Mouse (Mus musculus) megakaryocyte, adult 5-6 weeks (primary cell): ENCODE measurements around the gene Jph2. TPM values are rescaled to one million over a fixed set of nuclear protein-coding genes. Genes with fewer than 3 reads are reported as not detected.
"Not testable (repeated sequence)": the region's sequence is repeated elsewhere in the genome, so short reads cannot be mapped to it uniquely, and the experiment has no call there.

Experiments
- ATAC-seq: 2 replicates; pipeline ENCODE4 v1.8.0; 2016; ENCODE audit warnings: mild to moderate bottlenecking, inconsistent platforms; ENCODE audit not compliant: poor library complexity, severe bottlenecking
- total RNA-seq, 2 experiments: library from RNA; stranded (forward) in 1 of 2; stranded (reverse) in 1 of 2; fragments of 153-499, 151-499 nt in 1 of 2; fragments of 221-1000, 200-1000 nt in 1 of 2; gene quantifications; 2 replicates each; pipeline versions ENCODE4 v1.2.3 to v1.2.4; 2015 to 2017

Jph2 gene
- total RNA-seq, 2 experiments from 2014 or later, result not detected

- ATAC-seq, result no peak
Measured at GRCm38 (mm10) chr2:163411840-163412239, 14.0 kb upstream of the Jph2 start.

GRCm38 (mm10) chr2:163411344-163411743 is 13.6 kb upstream of the Jph2 start:
- not testable (repeated sequence) for ATAC-seq

GRCm38 (mm10) chr2:163410211-163410610 is 12.4 kb upstream of the Jph2 start:
- ATAC-seq, result no peak

- ATAC-seq, result no peak
Measured at GRCm38 (mm10) chr2:163404037-163404815, 6.4 kb upstream of the Jph2 start.

- peak; percentile 98 for ATAC-seq
Measured at GRCm38 (mm10) chr2:163401221-163401620, 3.4 kb upstream of the Jph2 start.

- ATAC-seq, result no peak
Measured at GRCm38 (mm10) chr2:163399222-163399621, 1.4 kb upstream of the Jph2 start.

GRCm38 (mm10) chr2:163398770-163399169 is 977 bp upstream of the Jph2 start:
- ATAC-seq, result no peak

- no peak for ATAC-seq
Measured at GRCm38 (mm10) chr2:163397071-163397470, 722 bp downstream of the Jph2 start.

- ATAC-seq, result no peak
Measured at GRCm38 (mm10) chr2:163394977-163395376, 2.8 kb downstream of the Jph2 start.

GRCm38 (mm10) chr2:163393976-163394375 is 3.8 kb downstream of the Jph2 start:
- no peak for ATAC-seq

- no peak for ATAC-seq
Measured at GRCm38 (mm10) chr2:163393241-163393640, 4.6 kb downstream of the Jph2 start.

- no peak for ATAC-seq
Measured at GRCm38 (mm10) chr2:163392436-163392835, 5.4 kb downstream of the Jph2 start.

- ATAC-seq, result no peak
Measured at GRCm38 (mm10) chr2:163386423-163387190, 11.2 kb downstream of the Jph2 start.

GRCm38 (mm10) chr2:163385126-163385525 is 12.7 kb downstream of the Jph2 start:
- no peak for ATAC-seq

GRCm38 (mm10) chr2:163381246-163381645 is 16.5 kb downstream of the Jph2 start:
- no peak for ATAC-seq

- no peak for ATAC-seq
Measured at GRCm38 (mm10) chr2:163379366-163379765, 18.4 kb downstream of the Jph2 start.

- ATAC-seq, result no peak
Measured at GRCm38 (mm10) chr2:163376082-163376481, 21.7 kb downstream of the Jph2 start.

- ATAC-seq, result no peak
Measured at GRCm38 (mm10) chr2:163375468-163375867, 22.3 kb downstream of the Jph2 start.

- no peak for ATAC-seq
Measured at GRCm38 (mm10) chr2:163372627-163373026, 25.2 kb downstream of the Jph2 start.

GRCm38 (mm10) chr2:163370175-163370574 is 27.6 kb downstream of the Jph2 start:
- ATAC-seq, result no peak

- ATAC-seq, result no peak
Measured at GRCm38 (mm10) chr2:163364785-163365541, 32.8 kb downstream of the Jph2 start.
